Mouse (Mus musculus) frontal cortex, adult 2 months (tissue): ENCODE results near the gene Wdr75. TPM values are rescaled to one million over a fixed set of nuclear protein-coding genes. Genes with fewer than 3 reads are reported as not detected.

Experiments
- DNase-seq, 2 experiments: peaks; one replicate each; pipeline ENCODE4 v3.0.0; 2022; ENCODE audit warnings: low spot score in 1 of 2; ENCODE audit errors: extremely low spot score in 1 of 2
- polyA plus RNA-seq: library from polyadenylated mRNA; depleted of rRNA; stranded (reverse); fragments of >200 nt; gene quantifications from 2 replicates; pipeline ENCODE4 v1.2.3, GENCODE M21; 2012; rRNA removed

The Wdr75 gene
- 39.8 and 40.4 TPM in 2 replicates for polyA plus RNA-seq

- peak; percentile 93 to 98 for DNase-seq
Observed at GRCm38 (mm10) chr1:45794969-45795908, at the start of gene Wdr75. Wdr75 (plus strand) TSS chr1:45795166.

GRCm38 (mm10) chr1:45755902-45756301 is 39.1 kb upstream of the Wdr75 start:
- DNase-seq: no peak

DNA sequence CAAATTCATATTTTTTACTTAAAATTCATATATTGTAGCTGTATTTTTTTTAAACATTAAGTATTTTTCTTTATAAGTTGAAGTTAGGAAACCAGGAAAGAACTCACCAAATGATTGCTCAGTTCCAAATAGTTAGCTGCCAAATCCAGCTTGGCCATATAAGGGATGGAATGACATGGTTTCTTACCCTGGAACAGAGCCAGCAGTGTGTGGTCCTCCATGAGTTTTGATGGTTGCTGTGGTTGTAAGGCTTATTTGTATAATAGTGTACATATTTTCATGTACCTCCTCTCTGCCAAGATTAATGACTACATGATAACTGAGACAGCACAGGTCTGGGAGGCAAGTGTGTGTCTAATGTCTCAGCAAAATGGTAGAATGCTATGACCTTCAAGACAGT is 38.3 kb upstream of the Wdr75 start:
- DNase-seq: no peak

GRCm38 (mm10) chr1:45758011-45758410 is 37.0 kb upstream of the Wdr75 start:
- DNase-seq: no peak

DNA sequence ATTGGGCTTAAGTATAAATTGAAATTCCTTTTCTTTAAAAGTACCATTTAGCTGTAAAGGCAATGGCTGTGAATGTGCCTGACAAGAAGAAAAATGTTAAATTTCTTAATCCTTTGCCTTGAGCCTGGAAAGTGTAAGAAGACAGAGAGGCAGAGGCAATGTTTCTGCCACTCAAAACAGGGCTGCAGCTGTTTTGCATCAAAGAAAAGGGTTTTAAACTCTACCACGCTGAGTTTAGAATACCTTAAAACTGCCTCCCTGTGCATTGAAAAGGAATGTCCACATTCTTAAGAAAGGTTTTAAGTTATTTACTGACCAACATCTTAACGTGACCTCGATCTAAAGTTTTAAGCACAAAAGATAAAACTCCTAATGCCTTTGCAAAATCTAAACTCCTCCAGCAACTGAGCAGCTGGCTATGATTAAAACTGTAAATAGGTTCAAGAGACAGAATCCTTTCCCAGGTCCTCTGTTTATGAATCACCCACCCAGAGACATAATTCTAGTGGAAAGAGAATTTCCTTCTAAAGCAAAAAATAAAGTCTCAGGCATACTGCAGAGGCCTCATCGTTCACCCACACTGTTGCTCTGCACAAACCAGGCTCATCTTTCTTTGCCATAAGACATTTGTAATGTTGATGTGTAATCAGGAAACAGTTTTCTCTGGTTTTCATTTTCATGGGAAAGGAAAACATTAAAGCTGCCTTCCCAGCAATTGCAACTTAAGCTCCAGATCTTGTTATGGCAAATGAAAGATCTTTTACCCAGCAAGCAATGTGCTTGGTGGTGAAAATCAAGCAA is 34.1 kb upstream of the Wdr75 start:
- peak in 1 of 2 experiments; percentile 32 for DNase-seq

- no peak for DNase-seq
Observed at GRCm38 (mm10) chr1:45761468-45761795, 33.5 kb upstream of the Wdr75 start.

GRCm38 (mm10) chr1:45765678-45766077 is 29.3 kb upstream of the Wdr75 start:
- DNase-seq: no peak

DNA sequence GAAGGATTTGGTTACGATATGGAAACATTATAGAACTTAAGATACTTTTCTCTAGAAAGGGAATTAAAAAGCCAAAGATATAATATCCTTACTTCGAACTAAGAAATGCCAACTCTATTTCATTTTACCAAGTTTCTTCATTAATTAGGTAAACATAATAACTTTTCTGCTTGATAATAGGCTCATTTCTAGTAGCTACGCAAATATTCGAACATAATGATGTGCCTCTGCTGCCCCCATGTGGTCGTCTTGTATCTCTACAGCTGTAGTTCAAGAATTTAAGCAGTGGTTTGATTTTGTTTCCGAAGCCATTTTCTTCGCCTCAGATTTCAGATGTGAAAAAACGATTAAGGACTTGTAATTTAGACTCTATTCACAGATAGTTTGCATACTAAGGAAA is 28.8 kb upstream of the Wdr75 start:
- peak in 1 of 2 experiments; percentile 84 for DNase-seq

DNA sequence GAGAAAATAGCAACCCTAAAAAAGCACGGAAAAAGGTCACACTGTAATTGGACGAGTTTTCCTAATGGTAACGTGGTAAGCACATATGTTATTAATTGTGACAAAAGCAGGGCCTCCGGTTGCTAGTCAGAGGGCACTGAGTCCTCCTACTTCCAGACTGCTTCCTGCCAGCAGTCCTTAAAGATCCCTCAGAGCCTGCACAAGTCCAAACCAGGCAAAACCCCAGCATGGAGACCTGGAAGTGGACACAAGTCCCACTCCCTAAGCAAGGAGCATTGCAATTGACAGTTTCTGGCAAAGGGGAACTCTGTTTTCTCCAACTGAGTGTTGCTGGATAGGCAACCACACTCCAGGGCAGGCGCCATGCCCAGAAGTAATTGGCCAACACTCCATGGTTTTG is 27.4 kb upstream of the Wdr75 start:
- DNase-seq: no peak

- no peak for DNase-seq
Observed at GRCm38 (mm10) chr1:45769321-45769720, 25.6 kb upstream of the Wdr75 start.

DNA sequence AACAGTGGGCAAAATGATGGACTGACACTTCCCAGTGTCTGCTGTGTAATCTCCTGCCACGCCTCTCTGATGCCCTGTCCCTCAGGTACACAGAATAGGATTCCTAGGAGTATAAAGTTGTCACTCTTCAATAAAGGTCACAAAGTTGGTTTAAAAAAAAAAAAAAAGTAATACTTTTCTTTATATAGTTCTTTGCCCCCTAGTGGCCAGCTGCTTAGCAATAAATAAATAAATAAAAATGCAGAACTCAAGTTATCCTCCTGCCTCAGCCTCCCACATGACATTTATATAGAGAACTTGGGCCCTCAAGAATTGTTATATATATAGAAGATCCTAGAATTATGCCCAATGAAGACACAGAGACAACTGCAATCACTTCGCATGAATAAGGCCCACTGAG is 24.9 kb upstream of the Wdr75 start:
- no peak for DNase-seq

DNA sequence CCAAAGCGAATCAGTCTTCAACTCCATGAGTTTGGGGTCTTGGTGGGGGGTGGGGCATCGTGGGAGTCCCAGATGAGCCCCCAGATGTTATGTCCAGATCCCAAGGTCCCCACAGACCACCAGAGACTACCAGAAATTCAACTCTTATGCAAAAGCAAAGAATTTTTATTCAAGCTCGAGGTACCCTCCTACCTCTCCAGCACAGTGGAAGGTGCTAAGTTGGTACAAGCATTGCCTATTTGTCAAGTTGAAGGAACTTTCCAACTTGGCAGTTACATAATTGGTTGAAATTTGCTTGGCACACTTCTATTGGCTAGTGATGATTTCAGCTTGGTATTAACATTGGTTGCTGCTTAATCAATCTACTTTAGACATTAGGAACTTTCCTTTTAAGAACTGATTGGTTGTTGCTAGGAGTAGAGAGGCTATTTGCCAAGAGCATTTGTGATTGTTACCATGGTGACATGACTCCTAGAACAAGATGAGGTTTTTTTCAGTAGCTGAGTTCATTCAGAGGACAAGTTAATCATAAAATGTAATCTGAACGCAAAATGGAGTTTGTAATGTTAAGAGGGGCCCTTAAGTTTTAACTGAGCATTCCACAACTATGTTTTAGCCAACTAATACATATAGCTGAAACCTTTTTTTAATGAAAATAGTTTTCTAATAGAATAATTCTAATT is 14.2 kb upstream of the Wdr75 start:
- no peak for DNase-seq

DNA sequence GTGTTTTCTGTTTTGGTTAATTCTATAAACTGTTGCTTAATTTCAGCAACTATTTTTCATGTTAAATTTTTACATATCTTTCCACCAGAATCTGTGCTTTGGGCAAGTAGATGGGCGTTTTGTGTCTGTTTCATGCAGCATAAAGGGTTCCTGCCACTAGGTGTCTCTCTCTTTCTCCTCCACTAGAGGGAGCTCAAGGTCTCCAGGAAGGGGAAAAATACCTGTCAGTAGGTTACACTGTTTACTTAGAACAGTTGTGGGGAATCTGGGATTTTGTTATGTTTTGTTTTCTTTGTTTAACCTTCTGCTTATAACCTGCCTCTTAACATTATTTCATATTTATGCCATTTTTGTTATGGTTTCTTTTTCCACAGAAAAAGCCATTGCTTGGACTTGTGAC is 21.9 kb downstream of the Wdr75 start:
- peak in 1 of 2 experiments; percentile 78 for DNase-seq

DNA sequence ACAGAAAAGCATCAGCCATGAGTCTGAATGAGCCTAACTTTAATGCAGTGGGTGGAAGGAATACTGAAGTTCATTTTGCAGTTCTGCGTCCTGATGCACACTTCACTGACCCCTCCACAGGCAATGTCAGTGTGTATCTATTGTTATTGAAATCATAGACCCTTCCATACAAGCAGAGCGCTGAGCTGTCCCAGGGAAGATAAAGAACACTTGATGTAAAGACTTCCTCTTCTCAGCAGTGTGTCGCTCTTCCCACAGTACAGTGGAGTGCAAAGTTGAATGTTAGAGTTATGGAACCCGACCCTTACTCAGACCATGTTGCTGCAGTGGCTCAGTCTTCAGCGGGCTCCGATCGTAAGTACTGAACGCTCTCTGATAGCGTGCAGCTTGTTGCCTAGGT is 23.6 kb downstream of the Wdr75 start:
- no peak for DNase-seq

DNA sequence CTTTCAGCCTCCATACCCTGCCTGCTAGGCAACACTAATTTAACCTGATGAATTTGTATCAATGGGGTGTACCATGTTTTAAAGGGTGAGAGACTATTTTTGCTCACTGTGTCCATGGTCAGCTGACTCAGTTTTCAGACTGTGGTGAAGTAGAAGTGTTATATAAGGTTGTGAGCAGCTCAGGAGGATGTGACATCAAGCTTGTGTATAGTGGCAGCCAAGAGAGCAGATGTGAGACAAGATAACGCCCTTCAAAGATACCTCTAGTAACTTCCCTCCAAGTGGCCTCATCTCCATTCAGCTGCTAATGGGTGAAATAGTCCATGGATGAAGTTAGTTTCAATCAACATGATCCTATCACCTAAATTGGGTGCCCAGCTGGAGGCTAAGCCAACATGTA is 29.5 kb downstream of the Wdr75 start:
- DNase-seq: no peak

DNA sequence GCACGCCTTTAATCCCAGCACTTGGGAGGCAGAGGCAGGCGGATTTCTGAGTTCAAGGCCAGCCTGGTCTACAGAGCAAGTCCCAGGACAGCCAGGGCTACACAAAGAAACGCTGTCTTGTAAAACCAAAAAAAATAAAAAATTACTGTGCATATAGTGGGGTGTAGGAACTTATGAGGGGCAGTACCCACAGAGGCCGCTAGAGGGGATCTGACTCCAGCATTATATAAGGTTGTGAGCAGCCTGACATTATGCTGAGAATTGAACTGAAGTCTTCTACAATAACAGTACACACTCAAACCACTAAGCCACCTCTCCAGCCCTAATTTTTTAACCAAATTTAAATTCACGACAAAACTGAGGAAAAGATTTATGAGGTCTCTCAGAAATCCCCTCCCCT is 30.2 kb downstream of the Wdr75 start:
- peak; percentile 26 to 84 for DNase-seq

GRCm38 (mm10) chr1:45825630-45826029 is 30.7 kb downstream of the Wdr75 start:
- DNase-seq: no peak

- no peak for DNase-seq
Observed at GRCm38 (mm10) chr1:45826148-45826547, 31.2 kb downstream of the Wdr75 start.

DNA sequence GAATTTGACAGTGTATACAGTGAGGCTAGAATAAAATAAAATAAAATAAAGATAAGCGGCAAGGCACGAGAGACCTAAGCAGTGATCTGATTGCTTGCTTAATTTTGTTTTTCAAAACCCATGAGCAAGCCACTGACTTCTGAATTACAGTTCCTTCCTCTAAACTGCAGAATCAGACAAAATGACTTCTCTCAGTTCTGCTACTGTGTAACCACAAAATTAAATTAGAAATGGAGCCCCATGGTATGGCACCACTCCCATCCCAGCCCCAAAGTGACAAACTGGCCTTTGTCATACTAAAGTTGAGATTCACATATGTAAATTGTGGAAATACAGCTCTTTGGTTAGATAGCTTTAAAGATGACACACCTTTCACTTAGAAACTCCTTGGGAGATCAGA is 31.8 kb downstream of the Wdr75 start:
- DNase-seq: no peak

DNA sequence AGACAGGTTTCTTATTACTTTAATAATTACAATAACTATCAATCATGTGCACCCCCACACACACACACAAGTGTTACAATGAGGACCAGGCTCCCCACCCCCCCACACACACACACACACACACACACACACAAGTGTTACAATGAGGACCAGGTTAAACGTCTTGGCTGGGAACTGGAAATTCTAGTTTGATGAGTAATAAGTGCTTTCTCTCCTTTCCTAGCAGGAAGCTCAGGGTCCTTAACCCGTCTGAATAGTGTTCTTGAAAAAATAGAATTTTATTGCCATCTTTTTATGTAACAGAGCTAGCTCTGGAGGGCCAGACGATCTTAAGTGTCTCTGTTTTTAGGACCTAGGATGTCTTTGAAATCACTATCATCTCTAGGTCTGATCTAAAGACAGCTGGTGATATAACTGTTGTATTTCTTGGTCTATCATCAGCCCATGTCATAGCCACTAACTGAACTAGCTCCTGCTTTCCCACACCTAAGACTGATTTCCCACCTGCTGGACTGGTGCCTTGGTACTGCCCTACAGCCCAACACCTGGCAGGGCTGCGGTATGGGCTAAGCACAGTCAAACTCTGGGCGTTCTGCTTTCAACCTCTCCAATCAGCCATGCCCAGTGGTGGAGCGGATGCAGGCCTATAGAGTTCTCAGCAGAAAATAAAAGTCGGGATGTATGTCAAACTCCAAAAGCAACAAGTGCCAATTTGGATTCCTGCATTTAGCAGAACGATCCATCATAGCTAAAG is 35.7 kb downstream of the Wdr75 start:
- DNase-seq: no peak
